Mouse (Mus musculus): ENCODE results near the gene Katnal1. TPM values are rescaled to one million over a fixed set of nuclear protein-coding genes. Genes with fewer than 3 reads are reported as not detected.

Gene Katnal1
- polyA plus RNA-seq, 1 experiment from 2014 or later: 13.0 TPM

- WGBS: 46% methylated on average over 7 of the region's 7 CpGs
- H3K4me1 ChIP-seq (ENCODE audit: control insufficient read depth, insufficient read depth, low read length): peaks cover 41% of the 10 kb centered on the region
- H3K36me3 ChIP-seq (ENCODE audit: control insufficient read depth, insufficient read depth, low read length): no peaks in the 10 kb centered on the region
- no peaks in the 10 kb centered on the region for H3K27me3 ChIP-seq (ENCODE audit: control insufficient read depth, insufficient read depth, low read length)
- H3K4me3 ChIP-seq (ENCODE audit: low read depth, low read length): no peak overlapping the region
- no peak overlapping the region for H3K4me2 ChIP-seq (replicated peaks; ENCODE audit: low read depth, low read length)
- no peak overlapping the region; the same call in 1 of the 2 replicates for H3K27ac ChIP-seq (ENCODE audit: low read length)
- no peak overlapping the region for H3K9ac ChIP-seq (replicated peaks; ENCODE audit: low read depth, low read length)
- no peaks in the 10 kb centered on the region for H3K9me3 ChIP-seq (ENCODE audit: control insufficient read depth, low read depth, low read length)
- ATAC-seq (ENCODE audit: insufficient number of reproducible peaks, insufficient read depth, low FRiP score, low read depth): no peak
Observed at GRCm38 (mm10) chr5:148968958-148969576, 39.9 kb upstream of the Katnal1 start.

GRCm38 (mm10) chr5:148968179-148968578 is 39.1 kb upstream of the Katnal1 start:
- no peaks in the 10 kb centered on the region for H3K27me3 ChIP-seq (ENCODE audit: control insufficient read depth, insufficient read depth, low read length)
- 77% methylated on average over 5 of the region's 5 CpGs for WGBS
- no peaks in the 10 kb centered on the region for H3K36me3 ChIP-seq (ENCODE audit: control insufficient read depth, insufficient read depth, low read length)
- H3K4me3 ChIP-seq (ENCODE audit: low read depth, low read length): no peak overlapping the region
- H3K4me2 ChIP-seq (replicated peaks; ENCODE audit: low read depth, low read length): no peak overlapping the region
- H3K4me1 ChIP-seq (ENCODE audit: control insufficient read depth, insufficient read depth, low read length): peaks cover 40% of the 10 kb centered on the region
- no peak overlapping the region for H3K9ac ChIP-seq (replicated peaks; ENCODE audit: low read depth, low read length)
- H3K9me3 ChIP-seq (ENCODE audit: control insufficient read depth, low read depth, low read length): no peaks in the 10 kb centered on the region
- H3K27ac ChIP-seq (ENCODE audit: low read length): no peak overlapping the region
- no peak for ATAC-seq (ENCODE audit: insufficient number of reproducible peaks, insufficient read depth, low FRiP score, low read depth)

GRCm38 (mm10) chr5:148966395-148966794 is 37.3 kb upstream of the Katnal1 start:
- H3K9me3 ChIP-seq (ENCODE audit: control insufficient read depth, low read depth, low read length): no peaks in the 10 kb centered on the region
- H3K27ac ChIP-seq (ENCODE audit: low read length): peak overlapping the region; percentile 77
- ATAC-seq (ENCODE audit: insufficient number of reproducible peaks, insufficient read depth, low FRiP score, low read depth): no peak
- no peak overlapping the region for H3K4me3 ChIP-seq (ENCODE audit: low read depth, low read length)
- no peak overlapping the region for H3K4me2 ChIP-seq (replicated peaks; ENCODE audit: low read depth, low read length)
- WGBS: 51% methylated on average over 6 of the region's 6 CpGs
- peaks cover 34% of the 10 kb centered on the region for H3K4me1 ChIP-seq (ENCODE audit: control insufficient read depth, insufficient read depth, low read length)
- no peaks in the 10 kb centered on the region for H3K27me3 ChIP-seq (ENCODE audit: control insufficient read depth, insufficient read depth, low read length)
- 0 out of 2 replicates have a peak overlapping the region, but pooled peaks have one; percentile 3 for H3K9ac ChIP-seq (replicated peaks; ENCODE audit: low read depth, low read length)
- H3K36me3 ChIP-seq (ENCODE audit: control insufficient read depth, insufficient read depth, low read length): no peaks in the 10 kb centered on the region

- Histone ChIP-seq H3K27me3 (ENCODE audit: control insufficient read depth, insufficient read depth, low read length) (no peaks in the 10 kb centered on the region), H3K4me2 (replicated peaks; ENCODE audit: low read depth, low read length) (0 out of 2 replicates have a peak overlapping the region, but pooled peaks have one; percentile 0), H3K9ac (replicated peaks; ENCODE audit: low read depth, low read length) (0 out of 2 replicates have a peak overlapping the region, but pooled peaks have one; percentile 3), H3K4me3 (ENCODE audit: low read depth, low read length) (no peak overlapping the region), H3K9me3 (ENCODE audit: control insufficient read depth, low read depth, low read length) (no peaks in the 10 kb centered on the region), H3K36me3 (ENCODE audit: control insufficient read depth, insufficient read depth, low read length) (no peaks in the 10 kb centered on the region), H3K4me1 (ENCODE audit: control insufficient read depth, insufficient read depth, low read length) (peaks cover 34% of the 10 kb centered on the region), H3K27ac (ENCODE audit: low read length) (peak overlapping the region; percentile 77)
- ATAC-seq (ENCODE audit: insufficient number of reproducible peaks, insufficient read depth, low FRiP score, low read depth): peak; percentile 77; the same call in 1 of the 2 replicates
- 13% methylated on average over 13 of the region's 13 CpGs for WGBS
Observed at GRCm38 (mm10) chr5:148965691-148966333, 36.7 kb upstream of the Katnal1 start.

GRCm38 (mm10) chr5:148965089-148965591 is 36.0 kb upstream of the Katnal1 start:
- no peaks in the 10 kb centered on the region for H3K27me3 ChIP-seq (ENCODE audit: control insufficient read depth, insufficient read depth, low read length)
- H3K9me3 ChIP-seq (ENCODE audit: control insufficient read depth, low read depth, low read length): no peaks in the 10 kb centered on the region
- H3K36me3 ChIP-seq (ENCODE audit: control insufficient read depth, insufficient read depth, low read length): no peaks in the 10 kb centered on the region
- H3K4me1 ChIP-seq (ENCODE audit: control insufficient read depth, insufficient read depth, low read length): peaks cover 38% of the 10 kb centered on the region
- ATAC-seq (ENCODE audit: insufficient number of reproducible peaks, insufficient read depth, low FRiP score, low read depth): no peak
- 59% methylated on average over 15 of the region's 15 CpGs for WGBS
- no peak overlapping the region for H3K9ac ChIP-seq (replicated peaks; ENCODE audit: low read depth, low read length)
- peak overlapping the region; percentile 77 for H3K27ac ChIP-seq (ENCODE audit: low read length)
- H3K4me2 ChIP-seq (replicated peaks; ENCODE audit: low read depth, low read length): 0 out of 2 replicates have a peak overlapping the region, but pooled peaks have one; percentile 0
- H3K4me3 ChIP-seq (ENCODE audit: low read depth, low read length): no peak overlapping the region

- no peaks in the 10 kb centered on the region for H3K9me3 ChIP-seq (ENCODE audit: control insufficient read depth, low read depth, low read length)
- no peak overlapping the region for H3K9ac ChIP-seq (replicated peaks; ENCODE audit: low read depth, low read length)
- no peaks in the 10 kb centered on the region for H3K27me3 ChIP-seq (ENCODE audit: control insufficient read depth, insufficient read depth, low read length)
- no peak overlapping the region for H3K27ac ChIP-seq (ENCODE audit: low read length)
- H3K4me3 ChIP-seq (ENCODE audit: low read depth, low read length): no peak overlapping the region
- H3K4me1 ChIP-seq (ENCODE audit: control insufficient read depth, insufficient read depth, low read length): peaks cover 42% of the 10 kb centered on the region
- H3K4me2 ChIP-seq (replicated peaks; ENCODE audit: low read depth, low read length): no peak overlapping the region
- no peaks in the 10 kb centered on the region for H3K36me3 ChIP-seq (ENCODE audit: control insufficient read depth, insufficient read depth, low read length)
- WGBS: 61% methylated on average over 1 of the region's 1 CpGs
- no peak for ATAC-seq (ENCODE audit: insufficient number of reproducible peaks, insufficient read depth, low FRiP score, low read depth)
Observed at GRCm38 (mm10) chr5:148964251-148964650, 35.1 kb upstream of the Katnal1 start.

GRCm38 (mm10) chr5:148960211-148960610 is 31.1 kb upstream of the Katnal1 start:
- Histone ChIP-seq H3K9me3 (ENCODE audit: control insufficient read depth, low read depth, low read length) (no peaks in the 10 kb centered on the region), H3K36me3 (ENCODE audit: control insufficient read depth, insufficient read depth, low read length) (no peaks in the 10 kb centered on the region), H3K4me2 (replicated peaks; ENCODE audit: low read depth, low read length) (peak overlapping the region; percentile 82), H3K9ac (replicated peaks; ENCODE audit: low read depth, low read length) (peak overlapping the region; percentile 25; the same call in 1 of the 2 replicates), H3K4me3 (ENCODE audit: low read depth, low read length) (peak overlapping the region; percentile 38; the same call in 1 of the 2 replicates), H3K4me1 (ENCODE audit: control insufficient read depth, insufficient read depth, low read length) (peaks cover 23% of the 10 kb centered on the region), H3K27me3 (ENCODE audit: control insufficient read depth, insufficient read depth, low read length) (no peaks in the 10 kb centered on the region), H3K27ac (ENCODE audit: low read length) (peak overlapping the region; percentile 74)
- 53% methylated on average over 10 of the region's 10 CpGs for WGBS
- no peak for ATAC-seq (ENCODE audit: insufficient number of reproducible peaks, insufficient read depth, low FRiP score, low read depth)

GRCm38 (mm10) chr5:148959068-148959990 is 30.2 kb upstream of the Katnal1 start:
- H3K27ac ChIP-seq (ENCODE audit: low read length): peak overlapping the region; percentile 74
- no peaks in the 10 kb centered on the region for H3K36me3 ChIP-seq (ENCODE audit: control insufficient read depth, insufficient read depth, low read length)
- peak; percentile 79 for ATAC-seq (ENCODE audit: insufficient number of reproducible peaks, insufficient read depth, low FRiP score, low read depth)
- no peaks in the 10 kb centered on the region for H3K27me3 ChIP-seq (ENCODE audit: control insufficient read depth, insufficient read depth, low read length)
- no peaks in the 10 kb centered on the region for H3K9me3 ChIP-seq (ENCODE audit: control insufficient read depth, low read depth, low read length)
- peak overlapping the region; percentile 38 for H3K4me3 ChIP-seq (ENCODE audit: low read depth, low read length)
- H3K9ac ChIP-seq (replicated peaks; ENCODE audit: low read depth, low read length): peak overlapping the region; percentile 25; the same call in 1 of the 2 replicates
- peak overlapping the region; percentile 82 for H3K4me2 ChIP-seq (replicated peaks; ENCODE audit: low read depth, low read length)
- H3K4me1 ChIP-seq (ENCODE audit: control insufficient read depth, insufficient read depth, low read length): peaks cover 18% of the 10 kb centered on the region
- 2% methylated on average over 39 of the region's 39 CpGs for WGBS

All from stomach, embryonic 14.5 days (tissue).